8 mouse cellular contexts compared by ENCODE assay signal in the genomic region with DNA sequence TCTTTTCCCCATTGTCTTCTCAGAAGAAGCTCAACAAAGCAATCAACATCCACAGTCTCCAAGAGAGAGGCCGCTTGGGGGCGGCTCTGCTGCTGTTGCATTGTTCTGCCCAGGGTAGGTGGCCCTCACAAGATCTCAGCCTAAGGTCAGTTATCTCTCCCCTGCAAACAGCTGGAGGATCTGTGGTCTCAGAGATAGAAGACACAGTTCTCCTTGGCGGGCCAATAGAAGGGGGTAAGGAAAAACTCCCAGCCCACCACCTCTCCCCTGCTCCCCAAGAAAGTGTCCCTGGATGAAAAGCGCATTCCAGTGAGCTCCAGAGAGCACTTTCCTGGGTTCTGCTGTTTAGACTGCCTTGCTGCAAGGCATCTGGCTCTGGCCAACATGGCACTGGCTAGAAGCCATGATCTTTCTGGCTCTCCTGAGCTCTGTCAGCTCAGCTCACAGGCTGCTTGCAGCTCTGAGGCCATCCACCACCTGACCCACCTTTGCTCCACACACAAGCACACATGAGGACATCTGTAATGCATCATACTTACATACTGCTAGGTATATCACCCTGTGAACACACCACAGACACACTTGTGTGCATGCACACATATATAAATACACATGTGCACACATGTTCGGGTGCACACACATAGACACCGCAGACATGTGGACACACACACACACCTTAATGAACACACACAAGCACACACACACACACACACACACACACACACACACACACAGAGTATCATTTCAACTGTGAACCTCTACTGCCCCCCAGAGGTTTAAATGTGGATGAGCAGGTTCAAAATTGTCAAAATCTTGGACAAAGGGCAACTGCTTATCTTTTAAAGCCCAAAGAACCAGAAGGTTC.
A peak's percentile ranks its signal among the peaks of the same experiment; 100 is the strongest.
DNase-seq lines count a peak whose midpoint lies in the region; ATAC-seq lines count a peak whose summit lies in the region.

No protein-coding gene starts in this region.

- H3K9me3 ChIP-seq in limb, embryonic 11.5 days (ENCODE audit: control insufficient read depth, low read length) = no peaks in the 10 kb centered on the region
- H3K9me3 ChIP-seq in midbrain, embryonic 14.5 days (ENCODE audit: control insufficient read depth, low read length) = no peaks in the 10 kb centered on the region

- H3K4me2 ChIP-seq in limb, embryonic 11.5 days (ENCODE audit: low read depth, severe bottlenecking) = no peak overlapping the region
- no peak overlapping the region for H3K4me2 ChIP-seq in midbrain, embryonic 14.5 days (ENCODE audit: low read length)

- no peak overlapping the region for H3K27ac ChIP-seq in limb, embryonic 11.5 days (replicated peaks; ENCODE audit: low read depth, low read length)
- no peak overlapping the region for H3K27ac ChIP-seq in midbrain, embryonic 14.5 days (replicated peaks; ENCODE audit: low read depth, low read length)

- H3K36me3 ChIP-seq in limb, embryonic 11.5 days (ENCODE audit: control insufficient read depth, insufficient read depth, low read length) = no peaks in the 10 kb centered on the region
- no peaks in the 10 kb centered on the region for H3K36me3 ChIP-seq in midbrain, embryonic 14.5 days (ENCODE audit: control insufficient read depth, insufficient read depth, low read length)

- no peak overlapping the region for H3K9ac ChIP-seq in limb, embryonic 11.5 days (ENCODE audit: low read length)
- H3K9ac ChIP-seq in midbrain, embryonic 14.5 days (replicated peaks; ENCODE audit: low read length) = no peak overlapping the region

- no peak overlapping the region for H3K4me3 ChIP-seq in limb, embryonic 11.5 days (ENCODE audit: low read depth, low read length)
- no peak overlapping the region for H3K4me3 ChIP-seq in midbrain, embryonic 14.5 days (replicated peaks; ENCODE audit: low read depth, low read length)

- H3K4me1 ChIP-seq in limb, embryonic 11.5 days (ENCODE audit: control insufficient read depth, insufficient read depth, low read length) = peaks cover 4% of the 10 kb centered on the region; the same call in 1 of the 2 replicates
- peaks cover 7% of the 10 kb centered on the region; the same call in 1 of the 2 replicates for H3K4me1 ChIP-seq in midbrain, embryonic 14.5 days (ENCODE audit: control insufficient read depth, insufficient read depth, low read length)

- DNase-seq in spleen, postnatal 10 days (ENCODE audit: low spot score in 2 of 2) = peak; percentile 9 to 22
- no peak for DNase-seq in spleen, postnatal 4 days (ENCODE audit: low spot score in 2 of 2)
- peak; percentile 59 for DNase-seq in cerebellum, adult 9-10 months
- peak; percentile 42 to 45 for DNase-seq in gastrocnemius, adult 8-10 months (ENCODE audit: low spot score in 2 of 2)
- DNase-seq in hindlimb bud, embryonic 11.5 days (ENCODE audit: extremely low spot score, low read depth, low spot score) = peak; percentile 26
- peak; percentile 45 for DNase-seq in limb, embryonic 11.5 days (ENCODE audit: low spot score)
- peak; percentile 83 for DNase-seq in midbrain, embryonic 14.5 days
- DNase-seq in thymus, postnatal 4 days = peak; percentile 28

- no peak for ATAC-seq in limb, embryonic 11.5 days (ENCODE audit: insufficient number of reproducible peaks, low FRiP score, low TSS enrichment, low read depth)
- ATAC-seq in midbrain, embryonic 14.5 days (ENCODE audit: low FRiP score, low TSS enrichment) = peak; percentile 31; the same call in 1 of the 2 replicates

- WGBS in limb, embryonic 11.5 days = 61% methylated on average over 6 of the region's 6 CpGs
- WGBS in midbrain, embryonic 14.5 days = 35% methylated on average over 6 of the region's 6 CpGs

- no peaks in the 10 kb centered on the region for H3K27me3 ChIP-seq in limb, embryonic 11.5 days (ENCODE audit: control insufficient read depth, insufficient read depth, low read length)
- H3K27me3 ChIP-seq in midbrain, embryonic 14.5 days (ENCODE audit: control insufficient read depth, insufficient read depth, low read length) = peaks cover 5% of the 10 kb centered on the region; the same call in 1 of the 2 replicates

Comparison
In these comparisons a context has a peak if more than half of its experiments do, and no peak if none do; other contexts are left out.
1. DNase-seq: peak in spleen, postnatal 10 days (2 of 2), cerebellum, adult 9-10 months (single experiment), gastrocnemius, adult 8-10 months (2 of 2), hindlimb bud, embryonic 11.5 days (single experiment), limb, embryonic 11.5 days (single experiment), midbrain, embryonic 14.5 days (single experiment) and thymus, postnatal 4 days (single experiment); none in spleen, postnatal 4 days (0 of 2).